In genomic region chr7:109723697-109724096, GRCm38 (mm10) we compare ENCODE assay signal across 19 mouse cellular contexts. TPM values are rescaled to one million over a fixed set of nuclear protein-coding genes. Genes with fewer than 3 reads are reported as not detected.
"Had no signal": no experiment of that assay in that cellular context is flagged by ENCODE, and none has a peak within 500 bp of the region (broad histone marks: within the 10 kb centered on the region; RNA-seq: fewer than 3 reads in every experiment).

TSS of gene BC051019 (minus strand) at chr7:109723850.

- H3K4me2 ChIP-seq: limb, embryonic 12.5 days; liver, embryonic 13.5 days; midbrain, embryonic 11.5 days; midbrain, embryonic 15.5 days; neural tube, embryonic 13.5 days; stomach, embryonic 15.5 days had no signal

- H3K36me3 ChIP-seq: limb, embryonic 12.5 days; liver, embryonic 13.5 days; midbrain, embryonic 15.5 days; neural tube, embryonic 13.5 days; stomach, embryonic 15.5 days had no signal

- H3K27me3 ChIP-seq: liver, embryonic 13.5 days; midbrain, embryonic 15.5 days; neural tube, embryonic 13.5 days; stomach, embryonic 15.5 days had no signal

- ATAC-seq: liver, postnatal 0 days; midbrain, embryonic 15.5 days had no signal

- DNase-seq: kidney, adult 11 months; kidney, adult 9 months; kidney, postnatal 36 days; layer of hippocampus, adult 9-11 months; layer of hippocampus, postnatal 36 days; liver; liver, embryonic 13.5 days; liver, postnatal 0 days; retina, postnatal 1 day; right cerebral cortex, postnatal 14 days; thymus, postnatal 14 days had no signal

- H3K9ac ChIP-seq: limb, embryonic 12.5 days; liver, embryonic 13.5 days; liver, postnatal 0 days; midbrain, embryonic 15.5 days; neural tube, embryonic 13.5 days; stomach, embryonic 15.5 days had no signal

- H3K9me3 ChIP-seq: liver, embryonic 13.5 days; midbrain, embryonic 15.5 days; neural tube, embryonic 13.5 days; stomach, embryonic 15.5 days had no signal

- H3K4me1 ChIP-seq: limb, embryonic 12.5 days; liver, embryonic 13.5 days; midbrain, embryonic 15.5 days; neural tube, embryonic 13.5 days; stomach, embryonic 15.5 days had no signal

- H3K27ac ChIP-seq: kidney, postnatal 0 days; limb, embryonic 12.5 days; liver, embryonic 13.5 days; macrophage; midbrain, embryonic 15.5 days; neural tube, embryonic 13.5 days; stomach, embryonic 15.5 days had no signal

- H3K4me3 ChIP-seq: limb, embryonic 12.5 days; liver, embryonic 13.5 days; megakaryocyte, embryonic 14.5 days; midbrain, embryonic 15.5 days; neural tube, embryonic 13.5 days; stomach, embryonic 15.5 days had no signal

RNA-seq across cellular contexts. Expression of gene BC051019, which starts in this region (rescaled TPM):
- polyA plus RNA-seq: kidney, postnatal 0 days; macrophage; midbrain, embryonic 11.5 days had no signal
